Mouse (Mus musculus) myocyte (in vitro differentiated cells): ENCODE data around the gene Mmd. TPM values are rescaled to one million over a fixed set of nuclear protein-coding genes. Genes with fewer than 3 reads are reported as not detected.

Experiments
- H3K27me3 ChIP-seq: one replicate; pipeline ENCODE4 v1.6.1; 2011; ENCODE audit not compliant: control insufficient read depth, insufficient read depth, insufficient read length
- H3K36me3 ChIP-seq: one replicate; pipeline ENCODE4 v1.6.1; 2011; ENCODE audit not compliant: control insufficient read depth, insufficient read depth
- H3K4me2 ChIP-seq: one replicate; pipeline ENCODE4 v1.6.1; 2011; ENCODE audit warnings: low read depth, control low read depth
- H3K4me3 ChIP-seq: one replicate; pipeline ENCODE4 v1.5.1; 2011; ENCODE audit warnings: mild to moderate bottlenecking, control low read depth, moderate library complexity
- H3K79me2 ChIP-seq: one replicate; pipeline ENCODE4 v1.6.1; 2011; ENCODE audit not compliant: control insufficient read depth, insufficient read depth
- H3ac ChIP-seq: one replicate; pipeline ENCODE4 v1.6.1; 2011; ENCODE audit not compliant: control insufficient read depth, insufficient read length
- CEBPB ChIP-seq: IDR thresholded peaks from 2 replicates; pipeline ENCODE4 v1.6.1; 2011; ENCODE audit warnings: mild to moderate bottlenecking, moderate library complexity; ENCODE audit not compliant: poor library complexity, insufficient read depth, severe bottlenecking
- E2F4 ChIP-seq: IDR thresholded peaks from one replicate; pipeline ENCODE4 v1.6.1; 2011; ENCODE audit warnings: mild to moderate bottlenecking, control low read depth, moderate library complexity; ENCODE audit not compliant: insufficient read depth
- MAX ChIP-seq: IDR thresholded peaks from one replicate; pipeline ENCODE4 v1.6.1; 2011; ENCODE audit warnings: low read depth, mild to moderate bottlenecking, control low read depth
- MYOD1 ChIP-seq, 3 experiments: IDR thresholded peaks; one replicate each; pipeline ENCODE4 v1.6.1; 2011; ENCODE audit warnings: control low read depth in 2 of 3, low read depth in 2 of 3, mild to moderate bottlenecking in 2 of 3, moderate library complexity in 1 of 3; ENCODE audit not compliant: insufficient read length in 2 of 3, control insufficient read depth in 1 of 3
- MYOG ChIP-seq, 3 experiments: IDR thresholded peaks; one replicate each; pipeline ENCODE4 v1.6.1; 2011; ENCODE audit warnings: control low read depth in 2 of 3, low read depth in 2 of 3, mild to moderate bottlenecking in 2 of 3; ENCODE audit not compliant: insufficient read length in 2 of 3, control insufficient read depth in 1 of 3, insufficient read depth in 1 of 3
- POLR2A ChIP-seq: IDR thresholded peaks from one replicate; pipeline ENCODE4 v1.6.1; 2011; ENCODE audit warnings: low read depth, mild to moderate bottlenecking, control low read depth, moderate library complexity; ENCODE audit not compliant: insufficient read length
- POLR2AphosphoS2 ChIP-seq: IDR thresholded peaks from one replicate; pipeline ENCODE4 v1.6.1; 2011; ENCODE audit warnings: low read depth, control low read depth; ENCODE audit not compliant: insufficient read length
- REST ChIP-seq: IDR thresholded peaks from one replicate; pipeline ENCODE4 v1.6.1; 2011; ENCODE audit warnings: mild to moderate bottlenecking, control low read depth, moderate library complexity; ENCODE audit not compliant: insufficient read depth, insufficient read length
- SRF ChIP-seq: IDR thresholded peaks from one replicate; pipeline ENCODE4 v1.6.1; 2011; ENCODE audit warnings: low read depth; ENCODE audit not compliant: control insufficient read depth, insufficient read length
- TCF12 ChIP-seq: IDR thresholded peaks from one replicate; pipeline ENCODE4 v1.6.1; 2011; ENCODE audit warnings: mild to moderate bottlenecking, control low read depth; ENCODE audit not compliant: poor library complexity, insufficient read depth, severe bottlenecking
- TCF3 ChIP-seq: IDR thresholded peaks from one replicate; pipeline ENCODE4 v1.6.1; 2011; ENCODE audit warnings: low read depth, control low read depth; ENCODE audit not compliant: insufficient read length
- USF1 ChIP-seq: IDR thresholded peaks from one replicate; pipeline ENCODE4 v1.6.1; 2011; ENCODE audit warnings: low read depth, mild to moderate bottlenecking, control low read depth, moderate library complexity
- polyA plus RNA-seq: library from polyadenylated mRNA; unstranded; fragments of >200 nt; fragmentation: generic; extraction: Trizol; gene quantifications from one replicate; pipeline ENCODE4 v1.2.1, GENCODE M21; 2012; ENCODE audit warnings: missing spikeins

The Mmd gene
- polyA plus RNA-seq, 1 experiment: 36.0 TPM

DNA sequence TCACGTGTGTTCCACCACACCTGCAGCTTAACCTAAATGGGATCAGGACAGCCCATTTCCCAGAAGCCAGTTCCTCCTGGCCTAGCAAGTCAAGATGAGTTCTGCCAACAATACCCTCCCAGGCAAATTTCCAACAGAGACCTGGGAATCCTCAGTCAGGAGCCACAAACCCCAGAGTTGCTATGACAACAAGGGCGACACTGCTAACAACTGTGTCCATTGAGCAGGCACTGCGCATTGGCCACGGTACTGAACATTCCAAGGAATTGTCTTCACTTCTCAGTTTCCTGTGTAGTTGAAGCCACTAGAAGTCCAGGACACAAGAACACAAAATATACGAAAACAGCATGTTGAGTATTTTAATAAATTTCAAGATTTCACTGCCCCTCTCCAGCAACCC, 11.6 kb upstream of the Mmd start:
- Histone ChIP-seq H3ac (no peak overlapping the region), H3K27me3 (no peaks in the 10 kb centered on the region), H3K4me3 (no peak overlapping the region), H3K4me2 (no peak overlapping the region), H3K79me2 (no peaks in the 10 kb centered on the region), H3K36me3 (no peaks in the 10 kb centered on the region)
- TF ChIP-seq MYOG (IDR thresholded peaks at IDR 0.05; ENCODE audit: control insufficient read depth in 1 of 3, insufficient read depth in 1 of 3, insufficient read length in 2 of 3, low read depth in 2 of 3) (no peak), MYOD1 (IDR thresholded peaks at IDR 0.05; ENCODE audit: control insufficient read depth in 1 of 3, insufficient read length in 2 of 3, low read depth in 2 of 3) (no peak), REST (no peak), TCF3 (no peak), CEBPB (no peak), E2F4 (no peak), MAX (no peak), POLR2AphosphoS2 (no peak), POLR2A (no peak), TCF12 (no peak), SRF (no peak)

GRCm38 (mm10) chr11:90238657-90239056, 10.6 kb upstream of the Mmd start:
- Histone ChIP-seq H3K79me2 (no peaks in the 10 kb centered on the region), H3ac (no peak overlapping the region), H3K27me3 (no peaks in the 10 kb centered on the region), H3K4me3 (no peak overlapping the region), H3K36me3 (no peaks in the 10 kb centered on the region), H3K4me2 (no peak overlapping the region)
- TF ChIP-seq TCF12: no peak
- no peak for TF ChIP-seq POLR2A
- no peak for TF ChIP-seq E2F4
- TF ChIP-seq USF1: no peak
- TF ChIP-seq MYOG (IDR thresholded peaks at IDR 0.05; ENCODE audit: control insufficient read depth in 1 of 3, insufficient read depth in 1 of 3, insufficient read length in 2 of 3, low read depth in 2 of 3): no peak
- TF ChIP-seq TCF3: no peak
- TF ChIP-seq CEBPB: no peak
- TF ChIP-seq REST: no peak
- no peak for TF ChIP-seq MYOD1 (IDR thresholded peaks at IDR 0.05; ENCODE audit: control insufficient read depth in 1 of 3, insufficient read length in 2 of 3, low read depth in 2 of 3)
- TF ChIP-seq MAX: no peak
- no peak for TF ChIP-seq SRF
- TF ChIP-seq POLR2AphosphoS2: no peak

- Histone ChIP-seq H3K36me3 (no peaks in the 10 kb centered on the region), H3K4me3 (no peak overlapping the region), H3K79me2 (no peaks in the 10 kb centered on the region), H3K4me2 (no peak overlapping the region), H3ac (no peak overlapping the region), H3K27me3 (no peaks in the 10 kb centered on the region)
- TF ChIP-seq MYOD1 (IDR thresholded peaks at IDR 0.05; ENCODE audit: control insufficient read depth in 1 of 3, insufficient read length in 2 of 3, low read depth in 2 of 3) (no peak), CEBPB (peak; percentile 45; the same call in 1 of the 2 replicates)
Observed at GRCm38 (mm10) chr11:90240652-90241330, 8.5 kb upstream of the Mmd start.

DNA sequence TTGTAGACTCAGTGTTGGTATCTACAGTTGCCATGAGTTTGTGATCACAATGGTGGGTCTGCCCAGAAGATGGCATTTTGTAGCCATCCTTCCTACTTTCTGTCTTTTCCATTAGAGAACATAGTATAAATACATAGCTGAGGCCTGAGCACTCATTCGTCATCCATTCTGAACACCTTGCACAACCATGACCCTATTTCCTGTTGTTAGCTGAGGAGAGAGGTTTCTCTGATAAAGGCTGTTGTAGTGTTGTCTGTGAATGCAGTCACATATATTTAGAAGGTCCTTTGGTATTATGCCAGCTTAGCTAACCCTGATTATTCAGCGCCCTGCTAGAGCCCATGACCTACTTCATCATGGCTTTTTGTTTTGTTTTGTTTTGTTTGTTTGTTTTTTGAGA, 7.4 kb upstream of the Mmd start:
- H3K36me3 ChIP-seq: no peaks in the 10 kb centered on the region
- H3K79me2 ChIP-seq: no peaks in the 10 kb centered on the region
- no peak overlapping the region for H3K4me3 ChIP-seq
- no peak overlapping the region for H3ac ChIP-seq
- H3K27me3 ChIP-seq: no peaks in the 10 kb centered on the region
- TF ChIP-seq SRF (no peak), MYOD1 (IDR thresholded peaks at IDR 0.05; ENCODE audit: control insufficient read depth in 1 of 3, insufficient read length in 2 of 3, low read depth in 2 of 3) (no peak), E2F4 (no peak), REST (no peak), USF1 (no peak)
- no peak overlapping the region for H3K4me2 ChIP-seq

DNA sequence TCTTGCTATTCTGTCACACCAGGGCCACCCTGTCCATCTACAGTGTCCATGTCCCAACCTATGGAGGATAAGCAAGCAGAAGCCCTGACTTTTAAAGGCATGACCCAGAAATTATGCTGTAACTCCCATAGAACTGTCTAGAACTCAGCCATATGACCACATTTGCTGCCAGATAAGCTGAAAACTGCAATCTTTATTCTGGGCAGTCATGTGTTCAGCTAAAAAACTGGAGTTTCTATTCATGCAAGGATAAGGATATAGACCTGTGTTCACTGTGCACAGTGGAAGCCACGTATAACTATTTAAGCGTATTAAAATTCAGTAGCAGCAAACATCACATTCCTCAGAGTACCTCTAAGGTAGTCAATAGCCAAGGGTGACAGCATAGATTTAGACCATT, 6.0 kb upstream of the Mmd start:
- H3ac ChIP-seq: no peak overlapping the region
- no peak for TF ChIP-seq TCF12
- no peak for TF ChIP-seq REST
- TF ChIP-seq SRF: no peak
- TF ChIP-seq POLR2AphosphoS2: no peak
- TF ChIP-seq MYOD1 (IDR thresholded peaks at IDR 0.05; ENCODE audit: control insufficient read depth in 1 of 3, insufficient read length in 2 of 3, low read depth in 2 of 3): no peak
- TF ChIP-seq MYOG (IDR thresholded peaks at IDR 0.05; ENCODE audit: control insufficient read depth in 1 of 3, insufficient read depth in 1 of 3, insufficient read length in 2 of 3, low read depth in 2 of 3): no peak
- no peak for TF ChIP-seq MAX
- TF ChIP-seq POLR2A: no peak
- no peak for TF ChIP-seq USF1
- no peak for TF ChIP-seq TCF3
- TF ChIP-seq CEBPB: no peak
- TF ChIP-seq E2F4: no peak
- no peaks in the 10 kb centered on the region for H3K27me3 ChIP-seq
- H3K4me3 ChIP-seq: no peak overlapping the region
- no peaks in the 10 kb centered on the region for H3K79me2 ChIP-seq
- H3K36me3 ChIP-seq: no peaks in the 10 kb centered on the region
- H3K4me2 ChIP-seq: no peak overlapping the region
